Mouse (Mus musculus) retina, adult 2 months (tissue): ENCODE measurements at regions not wholly inside any gene's neighbourhood (a gene's known extent, or its start where the extent isn't known, plus 50 kb on each side); places are given as distances from the start of the nearest gene placed in this dataset.

Experiments used
- DNase-seq: peaks from one replicate; pipeline ENCODE4 v3.0.0-alpha.2; 2012; ENCODE audit warnings: low read depth, low spot score

GRCm38 (mm10) chr13:31166286-31166685 is 192.3 kb downstream of the Gm5447 start:
- DNase-seq = no peak

GRCm38 (mm10) chr13:31168854-31169253 is 194.8 kb downstream of the Gm5447 start:
- DNase-seq = no peak

GRCm38 (mm10) chr13:31171751-31172150 is 197.7 kb downstream of the Gm5447 start:
- DNase-seq = no peak

DNA sequence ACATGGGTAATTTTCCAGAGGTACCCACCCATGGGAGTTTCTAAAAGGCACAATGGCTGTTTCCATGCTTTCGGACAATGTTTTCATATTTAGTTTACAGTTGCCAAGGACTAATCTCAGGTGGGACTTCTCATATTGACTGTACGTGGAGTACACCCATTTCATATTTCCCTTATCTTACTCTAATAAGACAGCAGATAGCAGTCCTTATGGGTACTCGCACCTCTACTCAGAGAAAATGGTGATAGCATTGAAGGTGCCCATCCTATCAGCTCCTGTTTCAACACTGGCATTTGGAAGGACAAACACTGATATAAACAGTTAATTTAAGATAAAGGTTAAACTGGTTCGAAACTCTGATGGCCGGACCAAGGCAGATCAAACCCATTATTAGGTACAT is 198.6 kb downstream of the Gm5447 start:
- DNase-seq = no peak

DNA sequence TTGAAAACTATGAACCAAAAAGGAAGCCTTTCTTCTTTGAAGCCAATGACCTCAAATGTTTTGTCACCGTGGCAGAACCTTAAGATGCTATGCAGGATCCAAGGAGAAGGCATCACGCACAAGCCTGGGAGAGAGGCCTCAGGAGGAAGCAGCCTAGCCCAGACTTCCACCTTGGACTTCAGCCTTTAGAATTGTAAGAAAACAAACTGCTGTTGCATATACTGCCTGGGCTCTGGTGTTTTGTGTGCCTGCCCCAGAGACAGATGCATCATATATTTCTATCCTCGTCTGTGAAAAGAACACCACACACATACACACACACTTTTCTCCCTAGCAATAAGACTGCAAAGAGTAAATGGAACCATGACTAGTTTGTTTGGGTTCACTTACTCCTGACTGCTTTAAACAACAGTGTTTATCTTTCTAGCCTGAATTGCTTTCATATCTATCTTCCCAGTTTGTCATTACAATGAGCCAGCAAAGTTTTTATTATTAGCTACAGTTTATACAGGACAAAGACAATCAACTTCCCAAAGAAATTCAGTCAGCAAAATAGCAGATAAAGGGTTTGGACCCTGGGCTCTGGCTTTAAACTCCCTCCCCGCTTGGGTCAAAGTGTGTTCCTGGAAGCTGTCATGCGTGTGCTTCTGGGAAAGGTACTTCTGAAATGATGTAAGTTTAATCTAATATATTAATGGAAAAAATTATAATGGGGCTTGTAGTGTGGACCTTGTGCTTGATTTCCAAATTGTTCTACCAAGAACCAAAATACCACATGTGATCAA is 204.2 kb downstream of the Gm5447 start:
- no peak for DNase-seq

DNA sequence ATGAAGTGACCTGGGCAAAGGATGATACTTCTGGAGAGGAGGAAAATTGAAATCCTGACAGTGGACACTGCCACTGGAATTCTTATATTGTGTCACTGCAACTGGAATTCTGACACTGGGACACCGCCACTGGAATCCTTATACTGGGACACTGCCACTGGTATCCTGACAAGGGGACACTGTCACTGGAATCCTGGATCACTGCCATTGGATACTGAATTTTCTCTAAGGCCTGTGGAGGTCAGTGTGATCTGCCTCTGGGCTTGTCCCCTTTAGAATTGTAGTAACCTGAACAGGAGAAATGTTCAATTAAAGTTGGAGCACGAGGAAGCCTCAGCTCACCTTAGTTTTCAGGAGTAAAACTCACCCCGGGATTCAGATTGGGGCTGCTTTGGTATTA is 205.0 kb downstream of the Gm5447 start:
- DNase-seq = no peak

- DNase-seq = no peak
Measured at GRCm38 (mm10) chr13:31179407-31180001, 205.5 kb downstream of the Gm5447 start.

- DNase-seq = no peak
Measured at GRCm38 (mm10) chr13:31181530-31181929, 207.5 kb downstream of the Gm5447 start.

DNA sequence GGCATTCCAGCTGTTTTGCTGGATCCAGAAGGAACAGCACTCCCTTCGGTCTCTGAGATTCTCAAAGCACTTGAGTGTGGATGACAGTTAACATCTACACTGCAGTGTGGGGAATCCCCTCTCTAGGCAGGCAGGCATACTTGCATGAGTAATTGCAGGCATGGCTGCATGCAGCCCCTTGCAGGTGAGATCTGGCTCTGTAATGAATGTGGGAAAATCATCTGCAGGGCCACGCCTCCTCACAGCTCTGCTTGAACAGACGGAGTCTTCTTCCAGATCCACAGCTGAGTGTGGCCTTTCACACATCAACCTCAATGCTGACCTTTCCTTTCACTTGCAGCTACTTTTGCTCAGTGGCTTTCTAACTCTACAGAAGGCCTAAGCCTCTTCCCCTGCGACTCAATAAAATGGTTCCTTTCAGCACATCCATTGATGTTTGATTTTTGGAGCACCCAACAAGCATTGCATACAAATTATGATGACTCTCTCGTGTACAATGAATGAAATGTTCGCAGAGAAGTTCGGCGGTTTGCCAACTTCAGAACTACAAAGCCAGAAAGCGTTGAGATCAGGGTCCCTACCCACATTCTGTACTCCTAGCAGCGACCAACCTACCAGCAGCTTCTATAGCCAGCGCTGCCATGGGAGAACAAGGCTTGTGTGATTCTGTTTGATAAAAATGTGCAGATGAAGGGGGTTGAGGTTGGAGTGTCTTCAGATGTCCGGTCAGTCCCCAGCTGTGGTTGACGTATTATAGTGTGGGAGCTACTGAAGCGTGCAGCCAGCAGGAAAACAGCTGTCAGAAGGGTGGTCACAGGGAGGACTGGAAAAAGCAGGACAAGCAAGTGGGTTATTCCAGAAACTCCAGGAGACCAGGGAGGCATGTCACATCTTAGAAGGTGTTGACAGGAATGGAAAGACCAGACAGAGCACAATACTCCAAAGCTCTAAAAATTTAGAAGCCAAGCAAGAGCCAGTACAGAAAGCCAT is 211.1 kb downstream of the Gm5447 start:
- DNase-seq = no peak

DNA sequence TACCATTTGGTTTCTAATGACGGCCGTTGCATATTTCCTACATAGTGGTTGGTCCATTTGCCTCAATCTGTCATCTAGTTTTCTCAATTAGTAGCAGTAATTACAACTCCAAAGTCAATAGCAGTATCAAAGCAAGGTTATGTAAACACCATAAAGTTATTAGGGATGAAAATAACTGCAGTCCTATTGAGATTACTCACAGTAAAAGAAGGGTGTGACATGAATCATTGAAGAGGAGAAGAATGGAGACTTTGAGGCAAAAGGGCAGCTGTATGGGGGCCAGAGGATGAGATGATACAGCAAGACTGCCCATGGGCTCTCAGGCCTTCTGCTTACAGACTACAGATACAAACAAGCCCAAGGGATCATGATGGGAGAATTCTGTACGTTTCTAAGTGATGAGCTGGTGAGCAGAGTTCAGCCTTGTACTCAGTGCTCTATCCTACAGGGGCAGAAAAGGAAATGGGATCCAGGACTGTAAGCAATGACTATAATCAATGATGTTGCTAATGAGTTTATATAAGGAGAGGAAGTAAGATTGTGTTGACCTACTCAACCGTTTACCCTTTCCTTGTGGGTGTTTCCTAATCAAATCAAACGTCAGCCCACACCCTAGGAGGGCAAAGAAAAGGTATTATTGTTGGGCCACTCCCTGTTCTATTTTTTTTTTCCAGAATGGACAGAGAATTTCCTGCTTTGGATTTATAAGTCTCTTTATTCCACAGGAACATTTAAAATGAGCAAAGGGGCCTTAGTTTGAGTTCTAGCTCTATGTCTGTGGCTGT is 213.0 kb downstream of the Gm5447 start:
- no peak for DNase-seq

GRCm38 (mm10) chr13:31189116-31189515 is 215.1 kb downstream of the Gm5447 start:
- DNase-seq = no peak

DNA sequence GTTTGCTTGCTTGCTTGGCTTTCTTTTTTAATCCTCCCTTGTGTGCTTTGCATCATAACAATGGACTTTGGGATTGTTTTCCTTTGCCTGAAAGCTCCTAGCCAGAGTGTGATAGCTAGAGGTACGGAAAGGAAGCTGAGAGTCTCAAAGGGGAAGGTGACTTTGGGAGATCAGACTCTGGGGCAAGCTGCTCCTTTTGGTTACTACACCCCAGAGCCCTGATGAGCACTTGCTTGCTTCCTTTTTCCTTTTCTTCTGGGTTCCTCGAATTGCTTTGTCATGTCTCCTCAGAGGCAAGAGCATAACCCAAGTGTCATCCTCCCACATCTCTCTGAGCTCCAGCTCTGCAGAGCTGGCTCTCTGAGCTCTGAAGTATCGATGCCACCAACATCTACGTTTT is 216.0 kb downstream of the Gm5447 start:
- DNase-seq = no peak

- no peak for DNase-seq
Measured at GRCm38 (mm10) chr13:31191344-31192139, 217.5 kb downstream of the Gm5447 start.

DNA sequence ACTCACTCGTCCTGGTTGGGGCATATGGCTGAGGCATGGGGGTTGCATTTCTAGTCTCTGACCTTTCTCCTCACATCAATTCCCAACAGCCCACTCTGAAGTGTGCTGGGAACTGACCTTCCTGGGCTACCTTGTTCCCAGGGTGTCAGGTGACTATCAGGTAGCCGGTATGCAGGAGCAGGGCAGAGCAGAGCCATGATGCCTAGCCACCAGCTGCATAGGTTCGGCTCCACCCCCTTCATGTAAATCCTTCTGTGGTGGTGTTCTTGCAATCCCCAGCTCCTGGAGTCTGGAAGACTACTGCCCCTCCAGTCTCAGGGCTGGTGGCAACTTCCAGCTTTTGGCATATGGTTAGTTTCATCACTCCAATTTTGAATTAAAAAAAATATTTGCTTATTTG is 221.0 kb downstream of the Gm5447 start:
- no peak for DNase-seq

- no peak for DNase-seq
Measured at GRCm38 (mm10) chr13:31196546-31196945, 222.5 kb downstream of the Gm5447 start.

DNA sequence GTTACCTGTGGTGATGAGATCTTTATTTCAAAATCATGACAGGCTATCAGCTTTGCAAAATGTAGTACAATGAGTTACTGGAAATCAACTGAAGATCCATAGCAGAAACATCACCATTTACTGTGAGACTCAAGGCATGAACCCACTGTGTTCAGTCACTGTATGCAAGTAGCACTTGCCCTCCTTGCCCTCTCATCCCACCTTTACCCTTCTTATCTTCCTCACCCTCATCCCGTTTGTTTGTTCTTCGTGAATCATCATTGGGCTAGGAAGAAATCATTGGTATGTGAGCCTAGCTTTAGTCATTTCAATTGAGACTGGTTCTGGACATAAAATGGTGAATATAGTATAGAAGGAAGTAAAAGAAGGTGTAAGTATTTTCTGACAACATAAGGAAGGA is 223.6 kb downstream of the Gm5447 start:
- no peak for DNase-seq

DNA sequence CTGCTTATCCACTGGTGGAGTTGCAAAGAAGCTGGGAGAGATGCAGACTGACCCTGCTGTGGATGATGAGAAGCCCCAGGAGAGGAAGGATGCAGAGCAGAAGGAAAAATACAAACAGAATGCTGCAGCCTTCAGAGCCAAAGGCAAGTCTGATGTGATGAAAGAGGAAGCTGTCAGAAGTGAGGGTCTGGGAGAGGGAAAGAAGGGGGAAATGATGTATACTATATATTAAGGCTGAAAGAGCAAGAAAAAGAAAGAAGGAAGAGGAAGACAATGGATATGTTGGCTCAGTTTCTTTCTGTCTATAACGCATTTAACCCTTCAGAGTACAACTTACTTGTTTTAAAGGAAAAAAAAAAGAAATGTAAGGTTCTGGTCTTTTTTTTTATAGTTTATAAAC is 225.4 kb downstream of the Gm5447 start:
- DNase-seq = no peak

DNA sequence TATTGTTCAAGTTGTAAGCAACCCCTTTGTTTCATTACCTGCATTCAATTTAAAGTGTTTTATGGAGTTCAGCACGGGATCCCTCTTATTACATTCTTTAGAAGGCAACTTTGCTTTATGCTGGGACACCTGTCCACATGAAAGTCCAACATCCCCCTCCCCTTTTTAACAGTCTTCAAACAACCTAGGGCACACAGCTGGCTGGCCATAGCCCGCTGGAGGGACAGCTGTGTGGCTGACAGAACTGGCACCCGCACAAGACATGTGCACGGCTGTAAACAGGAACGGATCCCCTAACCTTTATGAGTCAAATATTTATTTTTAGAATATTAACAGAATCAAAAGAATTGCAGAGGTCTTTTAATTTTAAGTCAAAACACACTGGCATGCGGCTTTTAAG is 230.1 kb downstream of the Gm5447 start:
- DNase-seq = no peak

GRCm38 (mm10) chr13:31206381-31206780 is 232.4 kb downstream of the Gm5447 start:
- no peak for DNase-seq

DNA sequence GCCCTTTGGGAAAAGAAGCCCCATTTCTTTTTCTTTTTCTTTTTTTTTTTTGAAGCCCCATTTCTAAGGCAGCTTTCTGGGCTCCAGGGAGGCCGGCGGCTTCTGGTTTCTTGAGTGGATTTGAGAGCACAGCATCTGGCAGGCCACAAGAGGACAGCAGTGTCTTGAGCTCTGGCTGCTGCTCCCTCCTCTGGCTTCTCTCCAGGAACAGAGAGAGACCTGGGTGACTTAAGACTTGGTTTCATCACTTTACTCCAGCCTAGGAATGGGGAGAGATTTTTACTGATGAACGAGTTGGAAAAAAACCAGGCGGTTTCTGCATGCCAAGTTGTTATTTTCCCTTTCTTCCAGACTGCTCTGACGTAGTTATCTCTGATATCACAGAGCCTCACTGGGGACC is 233.7 kb downstream of the Gm5447 start:
- no peak for DNase-seq

GRCm38 (mm10) chr13:31223016-31223415 is 249.0 kb downstream of the Gm5447 start:
- DNase-seq = no peak
